Mouse (Mus musculus) liver, embryonic 15.5 days (tissue): ENCODE measurements around the gene Rhof. TPM values are rescaled to one million over a fixed set of nuclear protein-coding genes. Genes with fewer than 3 reads are reported as not detected.
A peak's percentile ranks its signal among the peaks of the same experiment; 100 is the strongest.

Source experiments
- ATAC-seq: fragments of 200-750 bp; cut with Nextera tagmentation; 2 replicates; pipeline ENCODE4 v1.8.0; 2017; ENCODE audit warnings: moderate number of reproducible peaks, mild to moderate bottlenecking, moderate library complexity; ENCODE audit not compliant: insufficient read depth
- H3K27ac ChIP-seq: fragments of 300-500 bp; sonication (generic); replicated peaks from 2 replicates; pipeline ENCODE4 v1.5.1; 2015; ENCODE audit warnings: mild to moderate bottlenecking, inconsistent platforms
- H3K27me3 ChIP-seq: fragments of 300-500 bp; sonication (generic); 2 replicates; pipeline ENCODE4 v1.6.1; 2015; ENCODE audit warnings: mild to moderate bottlenecking, inconsistent platforms
- H3K36me3 ChIP-seq: fragments of 300-500 bp; sonication (generic); replicated peaks from 2 replicates; pipeline ENCODE4 v1.6.1; 2015; ENCODE audit warnings: moderate library complexity, mild to moderate bottlenecking, inconsistent platforms
- H3K4me1 ChIP-seq: fragments of 300-500 bp; sonication (generic); replicated peaks from 2 replicates; pipeline ENCODE4 v1.6.1; 2015; ENCODE audit warnings: inconsistent platforms
- H3K4me2 ChIP-seq: fragments of 300-500 bp; sonication (generic); 2 replicates; pipeline ENCODE4 v1.6.1; 2015; ENCODE audit warnings: moderate library complexity, mild to moderate bottlenecking, inconsistent platforms
- H3K4me3 ChIP-seq: fragments of 300-500 bp; sonication (generic); replicated peaks from 2 replicates; pipeline ENCODE4 v1.5.1; 2015; ENCODE audit warnings: mild to moderate bottlenecking, inconsistent platforms
- H3K9ac ChIP-seq: fragments of 300-500 bp; sonication (generic); 2 replicates; pipeline ENCODE4 v1.6.1; 2015; ENCODE audit warnings: moderate library complexity, mild to moderate bottlenecking, inconsistent platforms
- H3K9me3 ChIP-seq: fragments of 300-500 bp; sonication (generic); replicated peaks from 2 replicates; pipeline ENCODE4 v1.6.1; 2016; ENCODE audit warnings: inconsistent platforms
- WGBS: fragments of 180-500 bp; shearing (Covaris S2); methylation state at CpG from one replicate; pipeline ENCODE4 v1.1.7; 2015; ENCODE audit warnings: mixed read lengths; ENCODE audit not compliant: insufficient replicate concordance; 5-methylcytosine and 5-hydroxymethylcytosine counted together
- polyA plus RNA-seq: library from polyadenylated mRNA; unstranded; fragments of >200 nt; fragmentation: Nextera tagmentation; extraction: Ambion mirVana; gene quantifications from 2 replicates; pipeline ENCODE4 v1.2.1, GENCODE M21; 2015

Gene Rhof
- polyA plus RNA-seq, 1 experiment from 2014 or later = 2.1 TPM

DNA sequence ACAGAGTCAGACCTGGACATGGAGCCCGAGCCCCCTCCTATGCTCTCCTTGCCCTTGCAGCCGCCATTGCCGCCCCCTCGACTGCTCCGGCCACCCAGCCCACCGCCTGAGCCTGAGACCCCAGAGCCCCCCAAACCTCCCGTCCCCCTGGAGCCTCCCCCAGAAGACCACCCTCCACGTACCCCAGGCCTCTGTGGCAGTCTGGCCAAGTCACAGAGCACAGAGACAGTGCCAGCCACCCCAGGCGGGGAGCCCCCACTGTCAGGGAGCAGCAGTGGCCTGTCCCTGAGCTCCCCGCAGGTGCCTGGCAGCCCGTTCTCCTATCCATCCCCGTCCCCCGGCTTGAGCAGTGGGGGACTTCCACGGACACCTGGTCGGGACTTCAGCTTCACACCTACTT lies 27.4 kb upstream of the Rhof start:
- ATAC-seq = no peak
- no peak overlapping the region for H3K27ac ChIP-seq
- H3K4me3 ChIP-seq = no peak overlapping the region
- 86% methylated on average over 15 of the region's 15 CpGs for WGBS
- H3K4me2 ChIP-seq = no peak overlapping the region
- H3K36me3 ChIP-seq = peaks cover 95% of the 10 kb centered on the region
- no peak overlapping the region for H3K9ac ChIP-seq
- no peaks in the 10 kb centered on the region for H3K27me3 ChIP-seq
- H3K9me3 ChIP-seq = no peaks in the 10 kb centered on the region
- 0 out of 2 replicates have a peak, but pooled peaks cover 2% of the 10 kb centered on the region for H3K4me1 ChIP-seq

DNA sequence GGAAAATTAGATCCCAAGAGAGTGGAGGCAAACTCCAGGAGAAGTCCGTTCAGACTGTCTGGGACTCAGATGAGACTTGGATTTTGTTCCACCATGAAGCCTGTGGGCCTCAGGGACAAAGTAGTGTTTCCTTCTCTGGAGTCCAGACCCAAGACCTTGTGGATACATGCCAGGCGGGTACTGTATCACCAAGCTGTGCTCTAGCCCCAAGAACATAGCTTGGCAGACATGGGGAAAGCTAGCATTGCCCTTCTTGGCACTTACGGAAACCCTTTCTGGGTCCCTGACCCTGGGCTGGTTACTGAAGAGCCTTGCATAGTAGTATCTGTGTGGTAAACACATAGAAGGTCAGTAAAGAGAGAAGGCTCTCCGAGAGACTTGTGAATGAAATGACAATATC lies 27.0 kb upstream of the Rhof start:
- Histone ChIP-seq H3K4me2 (no peak overlapping the region), H3K36me3 (peaks cover 95% of the 10 kb centered on the region), H3K4me1 (0 out of 2 replicates have a peak, but pooled peaks cover 2% of the 10 kb centered on the region), H3K4me3 (no peak overlapping the region), H3K27me3 (no peaks in the 10 kb centered on the region), H3K9ac (no peak overlapping the region), H3K27ac (no peak overlapping the region), H3K9me3 (no peaks in the 10 kb centered on the region)
- ATAC-seq = no peak
- WGBS = 87% methylated on average over 4 of the region's 4 CpGs

DNA sequence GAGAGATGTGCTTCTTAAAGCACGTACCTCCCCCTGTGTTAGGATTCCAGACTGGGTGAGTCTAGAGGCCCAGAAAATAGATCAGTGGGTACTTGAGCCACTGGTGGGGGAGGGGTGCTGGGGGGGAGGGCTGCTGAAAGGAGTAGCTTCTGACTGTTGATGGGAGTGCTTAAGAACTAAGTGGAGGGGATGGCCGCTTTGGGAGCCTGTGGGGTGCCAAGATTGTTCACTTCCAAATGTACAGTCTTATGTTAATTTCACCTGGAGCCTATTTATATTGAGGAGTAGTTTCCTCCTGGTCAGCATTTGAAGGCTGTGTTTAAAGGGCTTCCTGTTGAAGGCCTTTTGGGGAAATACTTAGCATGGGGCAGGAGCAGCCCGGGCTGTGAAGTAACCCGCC lies 25.5 kb upstream of the Rhof start:
- Histone ChIP-seq H3K27ac (no peak overlapping the region), H3K27me3 (no peaks in the 10 kb centered on the region), H3K4me3 (no peak overlapping the region), H3K4me2 (no peak overlapping the region), H3K9me3 (no peaks in the 10 kb centered on the region), H3K9ac (no peak overlapping the region), H3K36me3 (peaks cover 95% of the 10 kb centered on the region), H3K4me1 (0 out of 2 replicates have a peak, but pooled peaks cover 2% of the 10 kb centered on the region)
- 80% methylated on average over 4 of the region's 4 CpGs for WGBS
- no peak for ATAC-seq

GRCm38 (mm10) chr5:123156763-123157162 lies 24.3 kb upstream of the Rhof start:
- WGBS = 87% methylated on average over 12 of the region's 12 CpGs
- ATAC-seq = no peak

DNA sequence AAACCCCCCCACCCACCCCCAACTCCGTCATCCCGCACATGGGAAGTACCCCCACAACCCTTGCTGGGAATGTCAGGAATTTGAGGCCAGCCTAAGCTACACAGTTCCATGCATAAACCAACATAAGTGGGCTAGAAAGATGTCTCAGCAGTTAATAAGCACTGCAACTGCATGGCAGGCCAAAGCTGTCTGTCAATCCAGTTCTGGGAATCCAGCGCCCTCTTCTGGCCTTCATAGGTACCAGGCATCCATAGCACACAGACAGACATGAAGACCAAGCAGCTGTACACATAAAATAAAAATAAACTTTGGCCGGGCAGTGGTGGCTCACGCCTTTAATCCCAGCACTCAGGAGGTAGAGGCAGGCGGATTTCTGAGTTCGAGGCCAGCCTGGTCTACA lies 22.9 kb upstream of the Rhof start:
- peaks cover 26% of the 10 kb centered on the region for H3K4me1 ChIP-seq
- ATAC-seq = no peak
- no peak overlapping the region for H3K27ac ChIP-seq
- WGBS = 47% methylated on average over 7 of the region's 7 CpGs
- no peak overlapping the region for H3K9ac ChIP-seq
- H3K4me3 ChIP-seq = no peak overlapping the region
- no peaks in the 10 kb centered on the region for H3K9me3 ChIP-seq
- H3K27me3 ChIP-seq = no peaks in the 10 kb centered on the region
- peaks cover 95% of the 10 kb centered on the region for H3K36me3 ChIP-seq
- H3K4me2 ChIP-seq = no peak overlapping the region

More at GRCm38 (mm10) chr5:123156763-123157162, 24.3 kb upstream of the Rhof start:
- H3K27ac ChIP-seq = no peak overlapping the region
- no peak overlapping the region for H3K9ac ChIP-seq
- peaks cover 13% of the 10 kb centered on the region for H3K4me1 ChIP-seq
- no peak overlapping the region for H3K4me2 ChIP-seq
- no peaks in the 10 kb centered on the region for H3K27me3 ChIP-seq
- peaks cover 95% of the 10 kb centered on the region for H3K36me3 ChIP-seq
- H3K4me3 ChIP-seq = no peak overlapping the region
- no peaks in the 10 kb centered on the region for H3K9me3 ChIP-seq

GRCm38 (mm10) chr5:123152901-123153300 lies 20.4 kb upstream of the Rhof start:
- no peak overlapping the region; the same call in 1 of the 2 replicates for H3K4me2 ChIP-seq
- H3K36me3 ChIP-seq = peaks cover 88% of the 10 kb centered on the region
- H3K9ac ChIP-seq = no peak overlapping the region
- H3K27ac ChIP-seq = no peak overlapping the region
- H3K27me3 ChIP-seq = no peaks in the 10 kb centered on the region
- no peaks in the 10 kb centered on the region for H3K9me3 ChIP-seq
- peaks cover 52% of the 10 kb centered on the region for H3K4me1 ChIP-seq
- whole genome bisulfite sequencing = 45% methylated on average over 1 of the region's 1 CpGs
- no peak overlapping the region for H3K4me3 ChIP-seq
- ATAC-seq = no peak

DNA sequence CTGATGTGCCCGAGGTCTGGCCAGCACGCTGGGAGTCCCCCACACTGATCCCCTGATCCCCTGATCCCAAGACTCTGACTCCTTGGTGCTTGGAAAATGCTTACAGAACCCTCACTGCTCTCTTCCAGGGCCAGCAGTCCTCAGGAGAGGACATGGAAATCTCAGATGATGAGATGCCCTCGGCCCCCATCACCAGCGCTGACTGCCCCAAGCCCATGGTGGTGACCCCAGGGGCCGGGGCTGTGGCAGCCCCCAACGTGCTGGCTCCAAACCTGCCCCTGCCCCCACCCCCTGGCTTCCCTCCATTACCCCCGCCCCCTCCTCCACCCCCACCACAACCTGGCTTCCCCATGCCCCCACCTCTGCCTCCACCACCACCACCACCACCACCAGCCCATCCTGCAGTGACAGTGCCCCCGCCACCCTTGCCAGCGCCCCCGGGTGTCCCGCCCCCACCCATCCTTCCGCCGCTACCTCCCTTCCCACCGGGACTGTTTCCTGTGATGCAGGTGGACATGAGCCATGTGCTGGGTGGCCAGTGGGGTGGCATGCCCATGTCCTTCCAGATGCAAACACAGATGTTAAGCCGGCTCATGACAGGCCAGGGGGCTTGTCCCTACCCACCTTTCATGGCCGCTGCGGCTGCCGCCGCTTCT lies 19.3 kb upstream of the Rhof start:
- H3K9ac ChIP-seq = 0 out of 2 replicates have a peak overlapping the region, but pooled peaks have one; percentile 4
- H3K27ac ChIP-seq = 0 out of 2 replicates have a peak overlapping the region, but pooled peaks have one; percentile 79
- no peaks in the 10 kb centered on the region for H3K9me3 ChIP-seq
- no peak for ATAC-seq
- H3K27me3 ChIP-seq = no peaks in the 10 kb centered on the region
- H3K4me1 ChIP-seq = peaks cover 62% of the 10 kb centered on the region
- no peak overlapping the region for H3K4me3 ChIP-seq
- H3K4me2 ChIP-seq = peak overlapping the region; percentile 72
- 87% methylated on average over 18 of the region's 19 CpGs for WGBS
- H3K36me3 ChIP-seq = peaks cover 88% of the 10 kb centered on the region

DNA sequence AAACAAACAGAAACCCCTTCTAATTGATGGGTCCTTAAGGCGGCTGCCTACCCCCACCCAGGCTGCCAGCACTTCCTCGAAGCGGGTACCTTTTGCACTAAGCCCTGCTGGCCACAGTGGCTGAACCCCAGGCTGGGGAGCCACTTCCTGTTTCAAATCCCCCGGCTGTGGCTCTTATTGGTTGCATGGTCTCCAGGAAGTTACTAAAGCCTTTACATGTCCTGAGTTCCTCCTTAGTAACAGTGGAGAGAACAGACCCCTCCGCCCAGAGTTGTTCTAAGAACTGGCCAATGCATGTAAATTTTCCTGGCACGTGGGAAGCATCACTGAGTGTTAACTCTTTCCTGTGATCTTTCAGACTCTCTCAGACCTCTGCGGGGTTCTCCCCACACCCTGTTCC lies 18.6 kb upstream of the Rhof start:
- peak overlapping the region; percentile 41; the same call in 1 of the 2 replicates for H3K9ac ChIP-seq
- peak overlapping the region; percentile 51 for H3K4me3 ChIP-seq
- no peaks in the 10 kb centered on the region for H3K9me3 ChIP-seq
- no peak for ATAC-seq
- no peaks in the 10 kb centered on the region for H3K27me3 ChIP-seq
- peak overlapping the region; percentile 79 for H3K27ac ChIP-seq
- peaks cover 70% of the 10 kb centered on the region for H3K4me1 ChIP-seq
- 27% methylated on average over 7 of the region's 7 CpGs for WGBS
- peaks cover 89% of the 10 kb centered on the region for H3K36me3 ChIP-seq
- H3K4me2 ChIP-seq = peak overlapping the region; percentile 72

DNA sequence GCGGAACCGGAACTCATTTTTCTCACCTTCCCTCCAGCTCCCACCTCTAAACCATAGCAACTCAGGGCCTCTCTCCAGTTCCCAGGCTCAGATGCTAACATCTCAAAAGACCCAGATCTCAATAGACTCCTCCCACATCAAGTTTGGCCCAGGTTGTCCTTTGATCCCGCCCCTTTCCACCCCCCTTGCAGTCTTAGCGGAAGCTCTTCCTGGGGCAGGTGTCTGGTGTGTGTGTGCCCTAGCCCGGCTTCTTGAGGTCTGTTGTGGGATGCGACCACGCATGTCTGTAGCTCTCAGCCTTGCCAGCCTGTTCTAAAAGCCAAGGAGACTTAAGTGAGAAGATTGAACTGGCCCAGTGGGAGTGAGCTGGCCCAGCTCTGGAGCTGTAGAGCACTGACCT lies 18.1 kb upstream of the Rhof start:
- no peaks in the 10 kb centered on the region for H3K9me3 ChIP-seq
- H3K27me3 ChIP-seq = no peaks in the 10 kb centered on the region
- peak overlapping the region; percentile 72 for H3K4me2 ChIP-seq
- 20% methylated on average over 7 of the region's 7 CpGs for WGBS
- H3K4me3 ChIP-seq = peak overlapping the region; percentile 51
- peak overlapping the region; percentile 79 for H3K27ac ChIP-seq
- H3K4me1 ChIP-seq = peaks cover 72% of the 10 kb centered on the region
- ATAC-seq = no peak
- peaks cover 90% of the 10 kb centered on the region for H3K36me3 ChIP-seq
- peak overlapping the region; percentile 41; the same call in 1 of the 2 replicates for H3K9ac ChIP-seq

DNA sequence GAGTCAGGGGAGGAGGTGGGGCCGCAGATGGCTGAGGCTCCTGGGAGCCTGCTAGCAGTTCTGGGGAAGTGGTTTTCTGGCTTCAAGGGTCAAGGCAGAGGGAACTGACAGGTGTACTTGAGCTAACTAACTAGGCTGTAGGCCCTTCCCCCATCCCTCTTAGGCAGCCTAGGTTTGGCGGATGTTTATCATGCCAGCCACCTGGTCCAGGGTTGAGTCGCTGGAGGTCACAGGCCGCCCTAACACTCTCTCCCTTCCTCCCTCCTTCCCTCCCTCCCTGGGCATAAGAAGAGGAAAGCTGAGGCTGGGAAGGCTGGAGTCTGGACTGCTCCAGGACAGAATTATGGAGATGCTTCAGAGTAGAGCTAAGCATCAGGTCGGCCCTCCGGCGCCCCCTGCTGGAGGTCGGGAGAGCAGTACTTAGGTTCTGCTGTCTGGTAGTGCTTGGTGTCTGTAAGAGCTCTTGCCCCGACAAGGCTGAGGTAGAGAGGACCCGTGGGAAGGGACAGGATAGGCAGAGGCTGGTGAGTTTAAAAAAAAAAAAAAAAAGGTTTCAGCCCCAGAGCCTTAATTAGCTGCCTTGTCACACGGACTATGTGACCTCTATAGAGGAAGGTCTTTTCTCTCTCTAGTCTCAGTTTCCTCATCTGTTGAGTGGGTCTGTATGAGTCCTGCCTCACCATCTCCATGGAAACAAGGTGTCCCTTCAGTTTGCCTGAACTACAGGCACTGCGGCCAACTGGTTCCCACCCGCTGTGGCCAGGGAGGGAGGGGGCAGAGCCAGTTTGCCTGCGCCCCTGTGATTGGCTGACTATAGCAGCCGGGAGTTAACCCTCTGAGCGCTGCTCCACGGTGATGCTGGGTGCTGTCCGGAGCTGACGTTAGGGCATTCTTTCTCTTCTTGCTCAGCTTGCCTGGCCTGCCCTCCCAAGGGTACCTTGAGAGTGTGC lies 17.2 kb upstream of the Rhof start:
- H3K27me3 ChIP-seq = no peaks in the 10 kb centered on the region
- 2% methylated on average over 19 of the region's 19 CpGs for WGBS
- no peaks in the 10 kb centered on the region for H3K9me3 ChIP-seq
- peak; percentile 85 for ATAC-seq
- H3K4me1 ChIP-seq = peaks cover 81% of the 10 kb centered on the region
- H3K9ac ChIP-seq = peak overlapping the region; percentile 41
- peak overlapping the region; percentile 79 for H3K27ac ChIP-seq
- H3K4me2 ChIP-seq = peak overlapping the region; percentile 72
- H3K4me3 ChIP-seq = peak overlapping the region; percentile 51
- peaks cover 92% of the 10 kb centered on the region for H3K36me3 ChIP-seq
